Mouse (Mus musculus) testis, adult 2 months (tissue): ENCODE data around the gene Hist2h2be.

ENCODE experiments used
- CTCF ChIP-seq: fragments of 200-500 bp; IDR thresholded peaks from 2 replicates; pipeline ENCODE4 v1.5.1; 2012; ENCODE audit warnings: low read depth, mild to moderate bottlenecking, inconsistent platforms, low read length, moderate library complexity; ENCODE audit not compliant: control insufficient read depth, insufficient read depth, insufficient replicate concordance
- POLR2A ChIP-seq: fragments of 200-500 bp; IDR thresholded peaks from 2 replicates; pipeline ENCODE4 v1.6.1; 2012; ENCODE audit warnings: low read depth, mild to moderate bottlenecking, inconsistent platforms, low read length, moderate library complexity; ENCODE audit not compliant: control insufficient read depth

GRCm38 (mm10) chr3:96219191-96219641, 1.7 kb upstream of the Hist2h2be start:
- TF ChIP-seq CTCF (no peak), POLR2A (no peak)
